Mouse (Mus musculus): ENCODE measurements around the gene H2-T3.
A peak's percentile ranks its signal among the peaks of the same experiment; 100 is the strongest.
"Not testable (repeated sequence)": the region's sequence is repeated elsewhere in the genome, so short reads cannot be mapped to it uniquely, and the experiment has no call there.

Gene H2-T3

DNA sequence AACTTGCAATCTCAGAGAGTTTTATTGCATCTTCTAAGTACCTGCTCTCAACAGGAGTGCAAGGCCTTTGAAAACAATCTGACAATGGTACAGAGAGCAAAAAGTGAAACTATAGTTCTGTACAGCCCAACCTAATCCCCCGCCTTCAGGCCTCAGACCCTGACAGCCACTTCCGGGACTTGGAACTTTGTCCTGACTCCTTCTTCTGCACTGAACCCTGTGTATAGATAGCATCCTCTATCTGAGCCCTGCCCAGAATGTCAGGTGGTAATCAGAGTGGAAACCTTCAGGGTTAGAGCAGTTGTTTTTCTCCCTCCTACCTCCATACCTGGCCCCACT is at the start of gene H2-T3:
Gene H2-T3, minus strand, starts transcription at position 119 of the 339 bp plus-strand sequence.
- DNase-seq (ENCODE audit: low spot score) = peak; percentile 15

- peak; percentile 9 for DNase-seq (ENCODE audit: low spot score)
Observed at GRCm38 (mm10) chr17:36237321-36237921, 47.3 kb upstream of the H2-T3 start.

- peak; percentile 72 for DNase-seq (ENCODE audit: low spot score)
Observed at GRCm38 (mm10) chr17:36235300-36235699, 45.2 kb upstream of the H2-T3 start.

DNA sequence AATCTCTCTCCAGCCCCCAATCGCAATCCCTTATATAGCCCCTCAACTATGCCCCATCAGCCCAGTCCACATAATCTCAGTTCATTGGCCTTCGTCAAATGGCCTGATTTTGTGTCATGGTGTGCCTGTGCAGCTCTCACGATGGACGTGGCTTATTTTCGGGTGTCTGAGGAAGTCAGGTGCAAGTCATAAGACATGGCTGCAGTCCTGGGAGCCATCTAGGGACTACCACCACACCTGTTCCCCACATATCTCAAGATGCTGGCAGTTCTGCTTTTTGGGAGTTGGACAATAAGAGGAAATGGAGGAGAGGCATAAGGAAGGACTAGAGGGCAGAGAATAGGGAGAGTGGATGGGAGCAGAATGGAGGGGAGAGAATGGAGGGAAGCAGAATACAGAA is 43.5 kb upstream of the H2-T3 start:
- DNase-seq (ENCODE audit: low spot score) = no peak

GRCm38 (mm10) chr17:36231318-36231717 is 41.2 kb upstream of the H2-T3 start:
- peak; percentile 80 for DNase-seq (ENCODE audit: low spot score)

DNA sequence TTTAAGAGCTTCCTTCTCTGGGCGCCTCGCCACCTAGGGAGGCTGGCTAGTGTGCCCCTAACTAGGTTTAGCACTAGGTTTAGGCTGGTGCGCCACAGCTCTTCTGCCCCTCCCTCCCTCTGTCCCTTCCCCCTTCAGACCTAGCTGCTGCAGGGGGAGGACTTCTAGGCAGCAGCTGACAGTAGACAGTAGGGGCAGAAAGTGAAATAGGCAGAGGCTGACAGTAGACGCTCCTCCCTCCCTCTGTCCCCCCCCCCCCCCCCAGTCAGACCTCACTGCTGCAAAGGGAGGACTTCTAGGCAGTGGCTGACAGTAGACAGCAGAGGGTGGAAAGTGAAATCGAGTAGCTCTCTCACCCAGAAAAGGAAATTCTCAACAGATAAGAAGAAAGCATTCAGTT is 39.0 kb upstream of the H2-T3 start:
- peak; percentile 55 for DNase-seq (ENCODE audit: low spot score)

- peak; percentile 85 for DNase-seq (ENCODE audit: low spot score)
Observed at GRCm38 (mm10) chr17:36226921-36227320, 36.8 kb upstream of the H2-T3 start.

- no peak for DNase-seq (ENCODE audit: low spot score)
Observed at GRCm38 (mm10) chr17:36225231-36225824, 35.2 kb upstream of the H2-T3 start.

- DNase-seq (ENCODE audit: low spot score) = no peak
Observed at GRCm38 (mm10) chr17:36224451-36224850, 34.4 kb upstream of the H2-T3 start.

DNA sequence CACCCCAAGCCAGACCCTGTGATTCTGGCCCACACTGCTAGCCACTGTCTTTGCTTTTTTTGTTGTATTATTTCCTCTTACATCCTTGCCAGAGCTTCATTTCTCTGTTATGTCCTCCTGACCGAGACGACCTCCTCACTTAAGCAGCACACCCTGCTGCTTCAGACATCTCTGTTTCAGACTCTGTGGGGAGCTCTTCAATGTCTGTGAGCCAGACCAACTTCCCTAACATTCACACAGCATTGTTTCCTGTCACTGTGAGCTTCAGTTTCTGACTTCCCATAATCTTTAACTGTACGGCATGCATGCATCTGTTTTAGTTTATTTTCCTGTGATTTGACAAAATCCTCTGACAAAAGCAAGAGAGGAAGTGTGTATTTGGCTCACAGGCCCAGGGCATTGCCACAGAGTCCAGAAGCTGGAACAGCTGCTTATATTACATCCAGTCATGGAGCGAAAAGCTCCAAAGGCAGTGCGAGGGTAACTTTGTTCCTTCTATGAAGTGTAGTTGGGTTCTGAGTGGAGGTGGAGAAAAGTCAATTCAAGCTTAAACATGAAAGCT is 28.6 kb upstream of the H2-T3 start:
- no peak for DNase-seq (ENCODE audit: low spot score)

GRCm38 (mm10) chr17:36215586-36215985 is 25.5 kb upstream of the H2-T3 start:
- no peak for DNase-seq (ENCODE audit: low spot score)

DNA sequence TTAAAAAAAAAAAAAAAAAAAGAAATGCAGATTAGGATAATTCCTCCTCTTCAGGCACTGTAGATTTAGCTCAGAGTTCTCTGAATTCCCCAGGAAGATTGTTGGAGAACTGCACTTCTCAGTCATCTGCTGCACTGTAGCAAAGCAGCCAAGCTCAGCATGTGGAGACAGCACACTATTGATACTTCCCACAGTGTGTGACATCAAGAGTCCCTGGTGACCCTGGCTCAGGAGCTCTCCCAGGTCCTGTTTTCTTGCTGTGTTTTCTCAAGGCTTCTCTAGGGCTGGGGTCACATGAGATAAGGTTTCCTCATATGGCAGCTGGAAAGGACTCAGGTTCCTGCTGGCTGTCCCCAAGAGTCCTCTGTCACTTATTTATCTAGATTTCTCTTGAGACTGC is 16.8 kb upstream of the H2-T3 start:
- DNase-seq (ENCODE audit: low spot score) = no peak

DNA sequence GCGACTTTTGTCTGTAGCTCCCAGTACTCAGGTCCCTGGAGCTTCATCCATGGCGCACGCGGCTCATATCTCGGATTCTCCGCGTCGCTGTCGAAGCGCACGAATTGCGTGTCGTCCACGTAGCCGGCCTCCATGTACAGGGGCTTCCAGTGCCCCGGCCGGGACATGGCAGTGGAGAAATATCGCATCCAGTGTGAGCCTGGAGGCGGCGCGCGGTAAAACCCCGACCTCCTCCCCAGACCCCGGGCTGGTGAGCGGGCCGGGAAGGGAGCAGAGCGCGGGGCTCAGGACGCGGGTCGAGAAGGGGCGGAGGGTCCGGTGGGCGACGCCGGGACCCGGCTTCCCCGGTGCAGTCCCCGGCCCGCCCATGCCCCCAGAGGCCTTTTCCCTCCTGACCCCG is 15.8 kb upstream of the H2-T3 start:
- DNase-seq (ENCODE audit: low spot score) = peak; percentile 21

DNA sequence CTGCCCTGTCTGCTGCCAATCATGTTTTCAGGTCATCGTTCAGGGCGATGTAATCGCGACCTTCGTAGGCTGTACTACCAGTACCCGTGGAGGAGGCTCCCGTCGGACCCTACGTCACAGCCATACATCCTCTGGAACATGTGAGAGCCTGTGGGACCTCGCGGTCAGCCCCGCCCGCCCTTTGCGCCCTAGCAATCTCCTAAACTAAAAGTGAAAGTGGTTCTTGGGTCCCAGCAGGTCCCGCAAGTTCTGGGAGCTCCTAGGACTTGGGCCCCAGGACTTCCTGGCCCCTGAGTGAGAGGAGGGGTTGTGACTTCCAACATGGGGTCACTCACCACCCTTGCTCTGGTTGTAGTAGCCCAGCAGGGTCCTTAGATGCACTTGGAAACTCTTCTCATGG is 15.4 kb upstream of the H2-T3 start:
- DNase-seq (ENCODE audit: low spot score) = peak; percentile 82

- DNase-seq (ENCODE audit: low spot score) = no peak
Observed at GRCm38 (mm10) chr17:36201851-36202250, 11.8 kb upstream of the H2-T3 start.

GRCm38 (mm10) chr17:36198317-36198716 is 8.2 kb upstream of the H2-T3 start:
- no peak for DNase-seq (ENCODE audit: low spot score)

- DNase-seq (ENCODE audit: low spot score) = no peak
Observed at GRCm38 (mm10) chr17:36194471-36194870, 4.4 kb upstream of the H2-T3 start.

DNA sequence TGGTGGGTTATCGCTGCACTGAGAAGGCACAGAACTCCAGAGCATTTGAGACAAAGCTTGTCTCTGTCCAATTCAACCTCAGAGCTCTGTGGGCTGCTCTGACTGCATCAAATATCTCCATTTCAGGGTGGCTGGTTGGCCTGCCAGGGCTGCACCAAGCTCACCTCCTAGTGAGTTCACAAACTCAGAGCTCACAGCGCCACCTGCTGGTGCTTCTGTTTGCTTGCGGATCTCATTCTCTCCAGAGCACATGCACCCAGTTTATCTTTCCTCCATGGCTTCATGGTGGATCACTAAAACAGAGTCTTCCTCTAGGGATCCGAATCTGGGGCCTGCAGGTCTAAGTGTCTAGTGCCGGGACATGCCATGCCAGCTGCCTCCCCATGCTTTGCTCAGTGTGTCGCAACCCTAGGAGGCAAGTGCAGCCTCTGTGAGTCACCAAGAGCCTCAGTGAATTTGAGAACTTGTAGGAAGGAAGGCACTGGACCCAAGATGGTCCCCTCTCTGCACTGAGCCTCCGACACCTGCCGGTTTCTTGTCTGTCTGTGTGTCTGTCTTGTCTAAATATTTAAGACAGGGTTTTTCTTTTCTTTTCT is 3.6 kb upstream of the H2-T3 start:
- peak; percentile 64 for DNase-seq (ENCODE audit: low spot score)

- DNase-seq (ENCODE audit: low spot score) = no peak
Observed at GRCm38 (mm10) chr17:36192371-36192770, 2.3 kb upstream of the H2-T3 start.

DNA sequence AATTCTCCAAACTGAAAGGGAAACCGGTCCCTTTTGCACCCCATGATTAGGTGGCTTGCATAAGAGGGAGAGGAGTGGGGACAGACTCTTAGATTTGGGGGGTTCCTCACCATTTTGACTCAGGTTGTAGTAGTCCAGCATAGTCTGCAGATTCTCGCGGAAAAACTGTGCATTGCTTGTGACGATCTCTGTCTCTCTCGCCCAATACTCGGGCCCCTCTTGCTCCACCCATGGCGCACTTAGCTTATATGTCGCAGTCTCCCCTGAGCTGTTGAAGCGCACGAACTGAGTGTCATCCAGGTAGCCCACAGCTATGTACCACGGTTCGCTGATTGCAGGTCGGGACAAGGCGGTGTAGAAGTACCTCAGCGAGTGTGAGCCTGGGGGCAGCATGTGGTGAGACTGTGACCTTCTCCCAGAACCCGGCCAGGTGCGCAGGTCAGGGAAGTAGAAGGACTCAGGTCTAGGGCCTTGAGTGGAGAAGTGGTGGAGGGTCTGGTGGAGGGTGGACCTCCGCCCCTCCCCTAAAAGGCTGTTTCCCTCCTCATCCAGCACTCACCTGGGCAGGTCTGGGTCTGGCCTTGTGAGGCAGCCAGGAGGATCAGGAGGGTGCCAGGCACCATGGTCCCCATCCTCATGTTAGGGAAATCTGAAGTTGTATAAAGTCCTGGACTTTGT is 457 bp downstream of the H2-T3 start:
- DNase-seq (ENCODE audit: low spot score) = no peak

DNA sequence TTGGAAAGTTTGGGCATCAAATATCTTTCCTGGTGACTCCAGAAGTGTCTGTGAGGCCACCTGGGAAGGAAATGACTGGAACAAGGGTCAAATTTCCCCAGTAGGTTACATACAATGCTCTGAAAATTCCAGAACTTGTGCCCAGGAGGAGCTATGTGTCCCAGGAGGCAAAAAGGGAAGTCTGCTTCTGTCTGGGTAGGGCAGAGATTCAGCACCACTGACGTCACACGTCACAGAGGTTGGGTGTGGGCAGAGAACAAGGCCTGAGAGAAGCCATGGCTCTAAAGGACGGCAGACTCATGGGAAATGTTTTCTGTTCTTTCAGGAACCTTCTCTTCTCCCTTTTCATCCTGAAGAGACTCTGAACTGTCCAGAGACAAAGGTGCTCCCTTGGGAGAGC is 2.5 kb downstream of the H2-T3 start:
- DNase-seq (ENCODE audit: low spot score) = no peak

DNA sequence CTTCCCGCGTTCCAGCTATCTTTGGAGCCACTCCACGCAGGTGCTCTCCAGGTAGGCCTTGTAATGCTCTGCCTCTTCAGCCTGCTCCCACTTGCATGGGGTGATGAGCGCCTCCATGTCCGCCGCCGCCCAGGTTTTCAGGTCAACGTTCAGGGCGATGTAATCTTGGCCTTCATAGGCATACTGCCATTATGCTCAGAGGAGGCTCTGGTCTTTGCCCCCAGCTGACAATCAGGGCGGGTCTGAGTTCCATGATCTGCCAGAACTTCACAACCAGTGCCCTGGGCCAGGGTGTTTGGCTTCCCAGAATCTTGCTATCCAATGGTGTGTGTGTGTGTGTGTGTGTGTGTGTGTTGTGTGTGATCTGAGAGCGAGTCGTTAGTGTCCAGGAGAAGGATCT is 7.9 kb downstream of the H2-T3 start:
- no peak for DNase-seq (ENCODE audit: low spot score)

- not testable (repeated sequence) for DNase-seq (ENCODE audit: low spot score)
Observed at GRCm38 (mm10) chr17:36179446-36179845, 10.6 kb downstream of the H2-T3 start.
